Mouse (Mus musculus): ENCODE measurements around the gene Kctd21.

DNA sequence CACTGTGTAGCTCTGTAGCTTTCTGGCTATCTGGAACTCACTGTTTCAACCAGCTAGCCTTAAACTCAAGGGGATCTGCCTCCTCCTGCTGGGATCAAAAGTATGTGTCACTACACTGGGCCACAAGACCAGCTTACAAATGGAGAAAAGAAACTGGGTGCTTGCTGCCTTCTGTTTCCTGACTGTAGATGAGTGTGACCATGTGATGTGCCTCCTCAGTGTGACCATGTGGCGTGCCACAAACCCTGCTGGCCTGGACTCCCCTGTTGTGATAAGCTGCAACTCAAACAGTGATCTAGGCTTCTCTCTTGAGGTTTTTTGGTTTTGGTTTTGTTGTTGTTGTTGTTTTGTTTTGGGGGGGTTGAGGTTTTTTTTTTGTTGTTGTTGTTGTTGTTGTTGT, 4.6 kb downstream of the Kctd21 start:
- no peak for TF ChIP-seq GATA1 (IDR thresholded peaks at IDR 0.05; ENCODE audit: borderline replicate concordance, low read length)
- no peak for TF ChIP-seq CTCF (IDR thresholded peaks at IDR 0.05; ENCODE audit: low read depth, low read length)
- no peak for TF ChIP-seq POLR2AphosphoS5 (IDR thresholded peaks at IDR 0.05; ENCODE audit: insufficient replicate concordance, low read depth, low read length)

Data from G1E (cell line).